Mouse (Mus musculus): Measurements from ENCODE around the gene Tgm5. TPM values are rescaled to one million over a fixed set of nuclear protein-coding genes. Genes with fewer than 3 reads are reported as not detected.
"Not testable (repeated sequence)": the region's sequence is repeated elsewhere in the genome, so short reads cannot be mapped to it uniquely, and the experiment has no call there.

Tgm5 gene
- polyA plus RNA-seq, 1 experiment from 2014 or later, result 0.07 TPM

- H3K4me1 ChIP-seq (ENCODE audit: insufficient read depth, low read depth, low read length), result no peaks in the 10 kb centered on the region
- no peaks in the 10 kb centered on the region for H3K36me3 ChIP-seq (ENCODE audit: insufficient read depth, low read length)
- TF ChIP-seq EP300 (IDR thresholded peaks at IDR 0.05), result no peak
- TF ChIP-seq CTCF (IDR thresholded peaks at IDR 0.05), result no peak
- no peaks in the 10 kb centered on the region for H3K9me3 ChIP-seq (ENCODE audit: low read length)
- DNase-seq (ENCODE audit: low spot score) (no peak), ATAC-seq (no peak)
- no peaks in the 10 kb centered on the region for H3K27me3 ChIP-seq (replicated peaks; ENCODE audit: insufficient read depth, low read length)
- H3K4me3 ChIP-seq (ENCODE audit: low read depth, low read length), result no peak overlapping the region
- no peak overlapping the region for H3K27ac ChIP-seq (ENCODE audit: low read length)
- H3K9ac ChIP-seq (replicated peaks; ENCODE audit: low read depth), result no peak overlapping the region
- 42% methylated on average over 2 of the region's 2 CpGs for WGBS
- H3K4me2 ChIP-seq (replicated peaks; ENCODE audit: low read depth, low read length), result no peak overlapping the region
Measured at GRCm38 (mm10) chr2:121054060-121054459, 31.6 kb downstream of the Tgm5 start.

- Histone ChIP-seq H3K27ac (ENCODE audit: low read length) (no peak overlapping the region), H3K4me1 (ENCODE audit: insufficient read depth, low read depth, low read length) (no peaks in the 10 kb centered on the region), H3K9ac (replicated peaks; ENCODE audit: low read depth) (no peak overlapping the region), H3K4me2 (replicated peaks; ENCODE audit: low read depth, low read length) (no peak overlapping the region), H3K4me3 (ENCODE audit: low read depth, low read length) (no peak overlapping the region), H3K36me3 (ENCODE audit: insufficient read depth, low read length) (no peaks in the 10 kb centered on the region), H3K9me3 (ENCODE audit: low read length) (no peaks in the 10 kb centered on the region), H3K27me3 (replicated peaks; ENCODE audit: insufficient read depth, low read length) (no peaks in the 10 kb centered on the region)
- WGBS, result 88% methylated on average over 5 of the region's 5 CpGs
- no peak for TF ChIP-seq CTCF (IDR thresholded peaks at IDR 0.05)
- no peak for TF ChIP-seq EP300 (IDR thresholded peaks at IDR 0.05)
- no peak for DNase-seq (ENCODE audit: low spot score)
- ATAC-seq, result no peak
Measured at GRCm38 (mm10) chr2:121052176-121052575, 33.5 kb downstream of the Tgm5 start.

- no peak overlapping the region for H3K27ac ChIP-seq (ENCODE audit: low read length)
- H3K9me3 ChIP-seq (ENCODE audit: low read length), result no peaks in the 10 kb centered on the region
- no peaks in the 10 kb centered on the region for H3K36me3 ChIP-seq (ENCODE audit: insufficient read depth, low read length)
- H3K4me3 ChIP-seq (ENCODE audit: low read depth, low read length), result no peak overlapping the region
- 78% methylated on average over 4 of the region's 4 CpGs for WGBS
- no peaks in the 10 kb centered on the region for H3K4me1 ChIP-seq (ENCODE audit: insufficient read depth, low read depth, low read length)
- H3K4me2 ChIP-seq (replicated peaks; ENCODE audit: low read depth, low read length), result no peak overlapping the region
- ATAC-seq (no peak), DNase-seq (ENCODE audit: low spot score) (no peak)
- no peak for TF ChIP-seq EP300 (IDR thresholded peaks at IDR 0.05)
- no peak for TF ChIP-seq CTCF (IDR thresholded peaks at IDR 0.05)
- H3K9ac ChIP-seq (replicated peaks; ENCODE audit: low read depth), result no peak overlapping the region
- H3K27me3 ChIP-seq (replicated peaks; ENCODE audit: insufficient read depth, low read length), result no peaks in the 10 kb centered on the region
Measured at GRCm38 (mm10) chr2:121045653-121046052, 40.0 kb downstream of the Tgm5 start.

- no peaks in the 10 kb centered on the region for H3K4me1 ChIP-seq (ENCODE audit: insufficient read depth, low read depth, low read length)
- H3K9me3 ChIP-seq (ENCODE audit: low read length), result no peaks in the 10 kb centered on the region
- H3K36me3 ChIP-seq (ENCODE audit: insufficient read depth, low read length), result no peaks in the 10 kb centered on the region
- no peak overlapping the region for H3K9ac ChIP-seq (replicated peaks; ENCODE audit: low read depth)
- 29% methylated on average over 5 of the region's 5 CpGs for WGBS
- TF ChIP-seq EP300 (IDR thresholded peaks at IDR 0.05), result no peak
- peak; percentile 83 for TF ChIP-seq CTCF (IDR thresholded peaks at IDR 0.05)
- H3K27me3 ChIP-seq (replicated peaks; ENCODE audit: insufficient read depth, low read length), result no peaks in the 10 kb centered on the region
- no peak overlapping the region for H3K27ac ChIP-seq (ENCODE audit: low read length)
- ATAC-seq (peak; percentile 28), DNase-seq (ENCODE audit: low spot score) (peak; percentile 78)
- no peak overlapping the region for H3K4me2 ChIP-seq (replicated peaks; ENCODE audit: low read depth, low read length)
- no peak overlapping the region for H3K4me3 ChIP-seq (ENCODE audit: low read depth, low read length)
Measured at GRCm38 (mm10) chr2:121041098-121041497, 44.5 kb downstream of the Tgm5 start.

GRCm38 (mm10) chr2:121039382-121039781 lies 46.3 kb downstream of the Tgm5 start:
- H3K9ac ChIP-seq (replicated peaks; ENCODE audit: low read depth), result no peak overlapping the region
- TF ChIP-seq EP300 (IDR thresholded peaks at IDR 0.05) (no peak), CTCF (IDR thresholded peaks at IDR 0.05) (no peak)
- ATAC-seq (no peak), DNase-seq (ENCODE audit: low spot score) (no peak)
- H3K27me3 ChIP-seq (replicated peaks; ENCODE audit: insufficient read depth, low read length), result no peaks in the 10 kb centered on the region
- no peak overlapping the region for H3K4me3 ChIP-seq (ENCODE audit: low read depth, low read length)
- no peaks in the 10 kb centered on the region for H3K9me3 ChIP-seq (ENCODE audit: low read length)
- WGBS, result 95% methylated on average over 1 of the region's 1 CpGs
- no peak overlapping the region for H3K4me2 ChIP-seq (replicated peaks; ENCODE audit: low read depth, low read length)
- H3K27ac ChIP-seq (ENCODE audit: low read length), result no peak overlapping the region
- H3K36me3 ChIP-seq (ENCODE audit: insufficient read depth, low read length), result no peaks in the 10 kb centered on the region
- H3K4me1 ChIP-seq (ENCODE audit: insufficient read depth, low read depth, low read length), result no peaks in the 10 kb centered on the region

- not testable (repeated sequence) for DNase-seq (ENCODE audit: low spot score); H3K9ac ChIP-seq (replicated peaks; ENCODE audit: low read depth); H3K4me1 ChIP-seq (ENCODE audit: insufficient read depth, low read depth, low read length); H3K4me3 ChIP-seq (ENCODE audit: low read depth, low read length); ATAC-seq; H3K4me2 ChIP-seq (replicated peaks; ENCODE audit: low read depth, low read length); H3K27me3 ChIP-seq (replicated peaks; ENCODE audit: insufficient read depth, low read length); H3K9me3 ChIP-seq (ENCODE audit: low read length); H3K36me3 ChIP-seq (ENCODE audit: insufficient read depth, low read length); H3K27ac ChIP-seq (ENCODE audit: low read length)
- 94% methylated on average over 1 of the region's 1 CpGs for WGBS
Measured at GRCm38 (mm10) chr2:121038851-121039250, 46.8 kb downstream of the Tgm5 start.

GRCm38 (mm10) chr2:121036733-121037341 lies 48.8 kb downstream of the Tgm5 start, which contains the start of gene Epb42:
Gene Epb42, minus strand, starts transcription at chr2:121037072.
- TF ChIP-seq CTCF (IDR thresholded peaks at IDR 0.05) (no peak), EP300 (IDR thresholded peaks at IDR 0.05) (no peak)
- Histone ChIP-seq H3K9ac (replicated peaks; ENCODE audit: low read depth) (no peak within 1 kb of the TSS), H3K4me2 (replicated peaks; ENCODE audit: low read depth, low read length) (no peak within 1 kb of the TSS), H3K36me3 (ENCODE audit: insufficient read depth, low read length) (no peaks in the 10 kb centered on the region), H3K9me3 (ENCODE audit: low read length) (no peaks in the 10 kb centered on the region), H3K27me3 (replicated peaks; ENCODE audit: insufficient read depth, low read length) (no peaks in the 10 kb centered on the region), H3K4me3 (ENCODE audit: low read depth, low read length) (no peak within 1 kb of the TSS), H3K4me1 (ENCODE audit: insufficient read depth, low read depth, low read length) (no peaks in the 10 kb centered on the region), H3K27ac (ENCODE audit: low read length) (no peak within 1 kb of the TSS)
- peak; percentile 65 for ATAC-seq
- DNase-seq (ENCODE audit: low spot score), result no peak
- 28% methylated on average over 5 of the region's 5 CpGs for WGBS

Measured in lung, postnatal 0 days (tissue).